Mouse (Mus musculus) urinary bladder, adult 2 months (tissue): ENCODE data around the gene Ucma. TPM values are rescaled to one million over a fixed set of nuclear protein-coding genes. Genes with fewer than 3 reads are reported as not detected.

Experiments used
- DNase-seq: peaks from one replicate; pipeline ENCODE4 v3.0.0; 2022; ENCODE audit warnings: low spot score
- polyA plus RNA-seq: library from polyadenylated mRNA; depleted of rRNA; stranded (reverse); fragments of >200 nt; gene quantifications from 2 replicates; pipeline ENCODE4 v1.2.3, GENCODE M21; 2012

The Ucma gene
- polyA plus RNA-seq, 1 experiment: not detected

DNA sequence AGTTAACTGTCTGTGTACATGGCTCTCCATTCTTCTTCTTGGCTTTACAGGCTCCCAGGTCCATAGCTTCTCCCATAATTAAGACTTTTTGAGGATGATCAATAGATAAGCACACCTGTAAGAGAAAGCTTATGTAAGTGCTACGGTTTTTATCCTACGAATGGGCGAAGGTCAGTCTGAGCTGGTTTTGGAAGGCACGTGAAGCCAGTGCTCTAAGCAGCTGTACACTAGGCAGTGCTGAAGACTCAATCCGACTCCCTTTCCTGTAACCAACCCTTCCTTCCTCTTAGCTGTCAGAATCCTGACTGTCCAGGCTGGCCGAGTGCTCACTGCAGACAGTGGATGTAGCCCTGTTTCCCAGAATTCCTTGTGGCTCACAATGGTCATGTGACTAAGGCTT, 25.3 kb downstream of the Ucma start:
- DNase-seq: no peak

DNA sequence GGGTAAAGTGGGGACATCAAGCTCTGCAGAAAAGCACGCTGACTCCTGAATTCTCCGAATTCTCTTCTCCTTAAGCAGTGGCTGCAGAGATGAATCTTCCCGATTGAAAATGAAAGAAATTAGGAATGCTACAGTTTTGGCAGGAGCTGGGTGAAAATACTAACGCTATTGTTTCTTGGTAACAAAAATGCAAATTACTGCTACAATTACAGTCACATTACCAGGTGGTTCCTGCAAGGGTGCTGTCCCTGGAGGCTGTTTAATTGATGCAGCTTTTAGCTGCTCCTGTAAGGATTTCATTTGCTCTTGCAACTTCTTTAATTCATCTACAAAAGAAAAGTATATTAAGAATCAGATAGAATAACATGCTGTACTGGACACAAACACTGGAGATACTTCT, 31.2 kb downstream of the Ucma start:
- DNase-seq: no peak

DNA sequence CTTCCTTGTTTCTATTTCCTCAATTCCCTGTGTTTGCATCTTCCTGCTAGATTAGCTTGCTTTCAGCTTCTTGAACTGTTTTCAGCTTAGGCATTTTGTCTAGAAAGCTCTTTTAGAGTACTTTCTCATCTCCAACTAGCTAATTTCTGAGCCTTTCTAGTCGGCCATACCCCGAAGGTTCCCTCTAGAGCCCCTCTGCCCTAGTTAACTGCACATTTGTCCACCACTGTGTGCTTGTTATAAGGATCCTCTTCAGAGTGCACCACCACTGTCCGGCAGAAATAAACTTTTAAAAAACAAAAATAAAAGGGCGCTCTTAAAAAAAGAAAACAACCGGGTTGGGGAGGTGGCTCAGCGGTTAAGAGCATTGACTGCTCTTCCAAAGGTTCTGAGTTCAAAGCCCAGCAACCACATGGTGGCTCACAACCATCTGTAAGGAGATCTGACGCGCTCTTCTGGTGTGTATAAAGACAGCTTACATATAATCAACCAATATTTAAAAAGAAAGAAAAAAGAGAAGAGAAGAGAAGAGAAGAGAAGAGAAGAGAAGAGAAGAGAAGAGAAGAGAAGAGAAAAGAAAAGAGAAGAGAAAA, 36.1 kb downstream of the Ucma start:
- DNase-seq: no peak

DNA sequence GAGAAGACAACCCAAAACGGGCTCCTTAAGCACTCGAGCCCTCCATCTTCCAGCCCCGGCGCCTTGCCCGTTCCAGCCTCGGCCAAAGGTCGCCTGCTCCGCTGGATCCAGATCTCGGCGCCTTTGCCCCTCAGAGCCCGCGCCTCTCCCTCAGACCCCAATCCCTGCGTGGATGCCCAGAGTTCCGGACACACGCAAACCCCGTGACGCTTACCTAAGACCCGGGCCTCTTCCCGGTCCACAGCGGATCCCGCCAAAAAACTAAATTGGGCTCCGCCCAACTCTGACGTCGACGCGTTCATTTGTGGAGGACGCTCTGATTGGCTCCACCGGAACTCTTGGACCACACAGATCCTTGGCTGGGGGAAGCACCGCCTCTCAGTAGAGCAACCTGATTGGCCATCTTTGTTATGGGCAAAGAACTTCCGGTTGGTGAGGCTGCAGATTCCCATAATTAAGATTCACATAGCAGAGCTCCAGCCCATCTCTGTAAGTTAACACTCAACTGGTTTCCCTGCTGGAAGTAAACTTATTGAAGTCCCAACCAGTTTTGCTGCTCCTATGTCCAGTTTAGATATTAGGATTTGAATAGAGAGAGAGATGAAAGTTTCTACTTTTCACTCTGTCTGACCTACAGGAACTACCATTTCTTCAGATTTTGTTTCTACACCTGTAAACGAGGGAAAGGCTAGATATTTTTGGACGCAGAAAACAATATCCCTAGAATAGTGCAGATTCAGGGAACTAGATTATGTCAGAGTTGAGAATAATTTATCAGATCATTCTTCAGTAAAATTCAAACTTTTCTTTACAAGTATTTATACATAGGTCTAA, 36.8 kb downstream of the Ucma start, which contains the start of gene Mcm10:
Mcm10 (minus strand) TSS at position 301 of the 834 bp plus-strand sequence.
- DNase-seq: peak; percentile 67

DNA sequence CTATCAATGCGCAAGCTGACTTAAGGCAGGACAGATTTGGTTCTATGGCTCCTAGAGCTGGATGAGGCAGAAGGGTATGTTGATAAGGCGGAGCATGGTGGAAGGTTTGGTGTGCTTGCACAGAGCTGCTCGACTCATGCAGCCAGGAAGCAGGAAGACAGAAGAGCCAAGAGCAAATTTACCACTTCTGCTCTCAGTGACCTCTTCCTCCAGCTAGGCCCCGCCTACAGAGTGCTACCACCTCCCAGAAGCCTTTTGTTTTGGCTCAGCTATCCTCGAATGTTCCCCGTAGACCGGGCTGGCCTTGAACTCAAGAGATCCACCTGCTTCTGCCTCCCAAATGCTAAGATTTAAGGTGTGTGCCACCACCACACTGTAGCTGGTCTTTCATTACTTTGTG, 38.7 kb downstream of the Ucma start:
- DNase-seq: no peak

DNA sequence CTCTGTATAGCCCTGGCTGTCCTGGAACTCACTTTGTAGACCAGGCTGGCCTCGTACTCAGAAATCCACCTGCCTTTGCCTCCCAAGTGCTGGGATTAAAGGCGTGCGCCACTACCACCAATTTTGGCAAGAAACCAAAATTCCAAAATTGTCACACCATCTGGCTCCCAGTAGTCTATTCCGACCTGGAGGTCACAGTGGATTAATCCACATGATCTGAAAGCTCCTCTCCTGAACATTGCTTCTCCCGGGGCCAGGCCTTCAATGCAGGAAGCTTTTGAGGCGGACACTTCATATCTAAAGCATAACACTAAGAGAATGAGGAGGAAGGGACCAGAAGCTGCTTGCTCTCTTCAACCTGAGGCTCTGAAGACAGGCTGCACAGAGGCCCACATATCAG, 39.6 kb downstream of the Ucma start:
- DNase-seq: no peak

DNA sequence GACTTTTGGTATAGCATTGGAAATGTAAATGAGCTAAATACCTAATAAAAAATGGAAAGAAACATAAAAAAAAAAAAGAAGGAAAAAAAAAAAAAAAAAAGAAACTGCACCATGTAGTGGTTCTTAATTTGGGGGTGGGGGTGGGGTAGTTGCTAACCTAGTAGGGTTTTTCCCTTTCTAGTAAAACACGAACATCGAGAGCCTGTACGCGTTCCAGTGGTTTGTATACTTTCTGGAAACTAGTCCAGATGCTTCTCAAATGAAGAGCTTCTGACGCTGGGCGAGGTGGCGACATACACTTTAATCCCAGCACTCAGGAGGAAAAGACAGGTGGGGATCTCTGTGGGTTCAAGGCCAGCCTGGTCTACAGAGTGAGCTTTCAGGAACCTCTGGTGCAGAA, 41.0 kb downstream of the Ucma start:
- DNase-seq: no peak

DNA sequence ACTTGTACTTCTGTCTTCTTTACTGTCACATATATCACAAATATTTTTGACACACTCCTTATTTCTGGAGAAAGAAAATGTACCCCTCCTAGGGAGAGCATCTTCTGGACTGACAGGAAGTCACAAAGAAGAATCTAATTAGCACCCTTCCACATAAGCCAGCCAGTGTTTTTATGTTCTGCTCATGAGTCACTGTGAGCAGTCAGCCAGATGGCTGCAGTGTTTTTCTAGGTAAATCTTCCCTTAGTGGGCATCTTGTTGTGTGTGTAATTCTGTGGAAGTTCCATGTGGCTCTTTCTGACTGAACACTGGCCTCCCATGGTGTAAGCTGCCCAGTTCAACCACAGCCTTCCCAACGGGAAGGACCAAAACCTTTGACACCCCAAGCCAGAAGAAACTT, 43.8 kb downstream of the Ucma start:
- DNase-seq: no peak

DNA sequence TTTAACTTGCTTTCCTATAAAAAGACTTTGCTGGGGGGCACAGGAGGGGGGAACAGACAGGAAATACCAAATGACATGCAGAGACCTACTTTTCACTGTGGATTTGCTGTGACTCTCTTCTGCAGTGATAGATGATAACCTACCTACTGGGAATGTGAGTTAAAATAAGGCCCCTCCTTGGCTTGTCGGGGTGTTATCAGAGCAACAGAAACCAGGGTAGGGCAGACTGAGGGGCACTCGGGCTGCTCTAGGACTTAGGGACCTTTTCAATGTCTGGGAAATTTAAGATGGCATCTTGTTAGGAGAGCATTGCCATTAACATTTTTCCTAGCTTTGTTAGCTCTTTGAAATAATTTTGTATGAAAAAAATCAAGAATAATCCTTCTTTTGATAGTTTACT, 47.4 kb downstream of the Ucma start:
- DNase-seq: no peak

DNA sequence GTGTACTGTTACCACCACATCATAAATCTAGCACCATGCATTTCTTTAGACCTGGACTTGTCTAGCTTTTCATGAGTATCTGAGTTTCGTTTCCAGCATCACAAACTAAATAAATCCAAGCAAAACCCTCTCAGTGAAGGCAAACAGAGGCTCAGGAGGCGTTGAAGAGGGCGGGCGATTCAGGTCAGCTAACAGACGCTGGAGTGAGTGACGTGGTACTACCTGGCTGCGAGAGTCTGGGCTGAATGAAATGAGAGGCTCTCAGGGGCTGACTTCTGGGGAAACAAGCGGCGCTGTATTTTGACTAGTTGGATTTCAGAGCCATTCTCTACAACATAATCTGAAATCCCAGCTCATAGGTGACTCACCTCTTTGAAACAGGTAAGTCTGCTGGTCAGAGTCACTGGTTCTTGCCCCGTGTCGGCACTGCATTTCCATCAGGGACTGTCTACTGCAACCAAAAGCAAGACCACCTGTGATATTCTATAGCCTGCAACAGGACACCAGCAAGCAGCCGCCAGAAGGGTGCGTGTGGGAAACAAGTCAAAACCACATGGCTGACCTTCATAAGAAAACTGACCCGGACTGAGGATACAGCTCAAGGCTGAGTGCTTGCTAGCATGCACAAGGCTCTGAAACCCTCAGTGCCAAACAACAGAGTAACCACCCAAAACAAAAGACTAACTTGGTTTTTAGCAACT, 47.9 kb downstream of the Ucma start:
- no peak for DNase-seq

DNA sequence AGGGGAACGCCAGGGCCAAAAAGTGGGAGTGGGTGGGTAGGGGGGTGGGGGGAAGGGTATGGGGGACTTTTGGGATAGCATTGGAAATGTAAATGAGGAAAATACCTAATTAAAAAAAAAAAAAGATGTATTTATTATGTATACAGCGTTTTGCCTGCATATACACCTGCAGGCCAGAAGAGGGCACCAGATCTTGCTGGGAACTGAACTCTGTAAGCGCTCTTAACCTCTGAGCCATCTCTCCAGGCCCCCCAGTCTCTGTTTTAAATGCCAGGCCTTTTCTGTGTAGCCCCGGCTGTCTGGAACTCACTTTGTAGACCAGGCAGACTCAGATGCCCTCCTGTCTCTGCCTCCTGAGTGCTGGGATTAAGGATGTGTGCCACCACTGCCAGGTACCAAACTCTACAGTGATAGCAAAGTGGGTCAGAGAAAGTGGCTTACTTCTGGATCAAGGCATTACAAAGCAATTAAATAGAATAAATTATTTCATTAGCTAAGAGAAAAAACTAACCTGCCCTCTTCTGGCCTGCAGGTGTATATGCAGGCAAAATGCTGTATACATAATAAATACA, 49.3 kb downstream of the Ucma start:
- DNase-seq: no peak

DNA sequence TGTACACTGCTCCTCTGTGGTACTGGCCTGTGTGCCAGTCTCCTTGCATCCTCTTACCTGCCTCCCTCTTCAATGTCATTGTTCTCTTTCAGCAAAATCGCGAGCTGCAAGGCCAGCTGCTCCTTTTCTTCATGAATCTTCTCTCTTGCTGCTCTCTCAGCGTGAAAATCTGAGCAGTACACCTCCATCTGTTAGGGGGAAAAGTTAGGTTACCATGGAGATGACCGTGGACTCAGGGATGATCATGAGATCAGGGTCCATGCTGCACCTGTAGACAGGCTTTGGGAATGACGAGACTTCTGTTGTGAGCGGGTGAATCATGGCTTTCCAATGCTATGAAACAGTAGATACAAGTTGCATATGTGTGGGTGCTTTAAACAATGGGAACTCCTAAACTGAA, 51.1 kb downstream of the Ucma start:
- DNase-seq: no peak

DNA sequence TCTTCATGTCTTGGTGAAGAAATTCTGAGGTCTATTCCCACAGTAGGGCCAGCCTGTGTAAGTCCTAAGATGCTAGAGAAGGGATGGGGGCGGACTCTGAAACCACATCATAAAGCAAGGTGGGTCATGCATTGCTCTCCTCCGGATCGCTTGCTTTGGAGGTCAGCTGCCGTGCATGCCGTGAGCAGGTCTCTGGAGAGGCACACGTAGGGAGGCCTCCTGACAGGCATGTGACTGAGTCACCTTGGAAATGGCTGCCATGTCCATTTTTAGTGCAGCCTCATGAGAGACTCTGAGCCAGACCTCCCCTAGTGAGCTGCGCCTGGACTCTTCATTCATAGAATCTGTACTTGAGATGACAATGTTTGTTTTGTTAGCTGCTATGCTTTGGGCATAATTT, 52.1 kb downstream of the Ucma start:
- DNase-seq: no peak

DNA sequence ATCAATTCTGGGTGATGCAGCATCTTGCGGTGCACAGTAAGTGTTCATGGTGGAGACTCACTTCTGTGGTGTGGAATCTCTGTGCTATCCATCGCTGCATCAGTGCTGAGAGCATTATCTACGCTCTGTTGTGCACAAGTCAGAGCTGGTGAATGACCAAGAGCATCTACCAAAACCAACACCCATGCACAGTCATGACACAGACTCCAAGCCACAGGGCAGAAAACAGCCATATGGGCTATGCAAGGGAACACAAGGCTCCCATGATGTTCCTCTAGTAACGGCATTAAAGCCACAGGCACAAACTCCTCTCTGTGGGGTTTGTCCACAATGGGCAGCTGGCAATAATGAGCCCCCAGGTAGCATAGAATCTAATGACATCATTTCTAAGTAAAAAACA, 53.9 kb downstream of the Ucma start:
- no peak for DNase-seq

DNA sequence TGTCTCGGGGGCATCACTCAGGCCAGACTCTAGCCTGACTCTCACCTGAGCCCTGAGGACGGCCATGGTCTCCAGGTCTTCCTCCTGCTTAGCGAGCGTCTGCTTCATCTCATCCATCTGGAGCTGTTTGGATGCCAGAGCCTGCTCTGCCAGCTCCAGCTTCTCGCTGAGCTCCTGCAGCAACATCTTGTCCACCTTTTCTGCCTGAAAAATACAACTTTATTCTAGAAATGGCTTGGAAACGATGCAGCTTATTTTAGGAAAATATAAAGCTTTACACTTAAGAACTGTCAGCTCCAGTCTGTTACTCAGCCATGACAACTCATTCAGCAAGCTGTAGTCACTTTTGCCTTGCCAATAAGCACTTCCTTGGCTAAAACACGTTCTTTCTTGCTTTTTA, 55.3 kb downstream of the Ucma start:
- no peak for DNase-seq

DNA sequence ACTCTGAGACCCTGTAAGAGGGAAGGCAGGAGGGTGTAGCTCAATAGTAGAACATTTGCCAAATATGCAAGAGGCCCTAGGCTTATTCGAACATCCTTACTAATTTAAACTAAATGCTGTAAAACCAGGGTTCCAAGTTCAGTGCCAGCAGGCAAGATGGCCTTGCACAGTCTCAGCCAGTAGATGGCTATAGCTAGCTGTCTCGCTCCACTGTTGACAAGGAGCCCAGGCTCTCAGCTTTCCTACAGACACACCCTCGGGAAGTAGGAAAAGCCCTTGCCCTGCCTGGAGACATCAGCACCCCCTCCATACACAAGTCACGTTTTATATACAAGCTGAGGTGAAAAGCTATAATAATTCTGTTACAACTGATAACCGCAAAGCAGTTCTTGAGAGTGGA, 56.7 kb downstream of the Ucma start:
- DNase-seq: no peak

DNA sequence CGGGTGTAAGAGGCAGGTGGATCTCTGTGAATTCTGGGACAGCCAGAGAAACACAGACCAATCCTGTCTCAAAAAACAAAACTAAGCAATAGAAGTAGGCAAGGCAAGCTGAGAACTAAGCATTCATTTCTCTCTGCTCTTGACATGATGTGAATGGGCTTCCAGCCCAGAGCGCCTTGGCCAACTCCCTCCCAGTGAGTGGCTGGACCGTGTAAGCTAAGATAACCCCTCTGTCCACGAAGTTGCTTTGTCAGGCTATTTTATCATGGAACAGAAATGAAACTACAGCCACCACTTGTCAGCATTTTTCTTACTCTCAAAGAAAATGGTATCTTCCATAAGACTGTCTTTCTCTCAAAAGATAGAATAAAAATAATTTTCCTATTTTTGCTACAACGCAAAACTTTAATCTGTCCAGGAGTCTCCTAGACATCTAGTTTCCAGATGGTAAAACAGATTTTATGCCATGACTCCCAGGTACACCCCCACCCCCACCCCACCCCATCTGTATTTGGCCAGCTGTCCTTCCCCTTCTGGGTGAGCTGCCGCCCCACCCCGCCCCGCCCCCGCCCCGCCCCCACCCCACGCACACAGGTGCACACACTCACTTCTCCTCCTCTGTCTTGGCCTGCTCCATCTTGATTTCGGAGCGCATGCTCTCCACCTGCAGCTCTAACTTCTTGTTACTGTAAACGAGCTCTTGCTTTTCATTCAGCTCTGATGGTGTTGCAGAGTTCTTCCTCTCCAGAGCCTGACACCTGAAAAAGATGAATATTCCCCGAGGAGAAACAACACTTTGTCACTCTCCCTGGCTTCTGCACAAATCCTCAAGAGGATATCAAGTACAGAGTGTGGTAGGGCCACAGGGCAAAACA, 57.9 kb downstream of the Ucma start:
- DNase-seq: no peak

DNA sequence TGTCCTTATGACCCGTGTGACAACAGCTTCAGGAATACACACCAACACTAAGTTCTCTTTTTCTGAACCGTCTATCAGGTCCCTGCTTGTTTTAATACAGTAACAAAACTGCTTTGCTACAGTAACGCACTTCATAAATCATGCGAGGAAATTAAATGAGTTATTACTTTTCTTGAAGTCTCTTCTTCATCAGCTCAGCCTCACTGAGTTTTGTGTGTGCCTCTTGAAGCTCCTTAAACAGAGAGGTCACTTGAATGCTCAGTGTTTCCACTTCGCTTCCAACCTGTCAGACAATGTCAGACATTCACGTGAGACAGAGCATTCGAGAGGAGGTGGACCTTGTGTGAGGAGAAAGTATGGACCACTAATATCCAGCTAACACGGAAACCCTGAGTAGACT, 58.9 kb downstream of the Ucma start:
- DNase-seq: no peak

DNA sequence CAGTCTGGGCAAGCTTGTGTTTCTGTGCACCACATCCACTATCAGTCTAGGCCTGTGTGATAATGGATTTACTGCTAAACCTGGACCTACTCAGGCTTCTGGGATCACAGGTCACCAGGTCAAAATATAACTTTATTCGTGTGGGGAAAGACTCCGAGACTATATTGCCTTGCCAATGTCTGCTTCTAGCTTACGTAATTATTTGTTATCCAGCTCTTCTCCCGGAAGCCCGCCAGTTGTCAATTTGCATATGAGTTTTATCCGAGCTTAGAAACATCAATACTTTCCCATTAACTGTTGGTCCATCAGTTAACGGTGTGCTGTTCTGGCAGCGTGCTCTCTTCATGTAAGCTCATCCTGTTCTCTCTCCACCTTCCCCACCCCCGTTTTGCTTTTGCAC, 59.3 kb downstream of the Ucma start:
- DNase-seq: no peak
